Mouse (Mus musculus): ENCODE data around the gene Eif4h. TPM values are rescaled to one million over a fixed set of nuclear protein-coding genes. Genes with fewer than 3 reads are reported as not detected.

The Eif4h gene
- 415 and 416 TPM in 2 replicates for polyA plus RNA-seq (2015; fragmentation: Nextera tagmentation; extraction: Ambion mirVana)

DNA sequence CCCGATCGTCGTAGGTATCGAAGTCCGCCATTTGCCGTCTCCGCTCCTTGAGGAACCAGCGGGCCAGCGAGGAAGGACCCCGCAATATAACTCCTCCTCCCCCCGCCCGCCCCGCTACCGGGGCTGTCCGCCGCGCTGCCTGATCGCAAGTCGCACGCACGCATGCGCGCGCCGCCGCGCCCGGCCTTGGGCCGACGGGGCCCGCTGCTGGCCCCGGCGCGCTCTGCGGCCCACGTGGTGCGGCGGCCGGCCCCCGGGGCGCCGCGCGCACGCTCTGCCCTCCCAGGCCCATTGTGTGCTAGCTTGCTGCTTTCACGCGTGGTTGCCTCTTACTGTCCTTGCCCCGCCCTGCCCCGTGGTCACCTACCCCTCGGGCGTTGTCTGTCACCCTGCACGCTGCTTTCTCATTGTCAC, at the start of gene Eif4h:
TSS of gene Eif4h (minus strand) at position 222 of the 414 bp plus-strand sequence.
- peak; percentile 93 for ATAC-seq (ENCODE audit: insufficient read depth, low FRiP score, low read depth)
- under 1% methylated on average over 52 of the region's 52 CpGs for WGBS
- peak within 1 kb of the TSS; percentile 95 for H3K27ac ChIP-seq
- H3K9me3 ChIP-seq = no peaks in the 10 kb centered on the region
- no peaks in the 10 kb centered on the region for H3K27me3 ChIP-seq (replicated peaks)
- peak within 1 kb of the TSS; percentile 92 for H3K9ac ChIP-seq
- H3K4me3 ChIP-seq (replicated peaks) = peak within 1 kb of the TSS; percentile 68
- peaks cover 9% of the 10 kb centered on the region for H3K36me3 ChIP-seq
- peaks cover 6% of the 10 kb centered on the region; the same call in 1 of the 2 replicates for H3K4me1 ChIP-seq
- peak within 1 kb of the TSS; percentile 82 for H3K4me2 ChIP-seq

DNA sequence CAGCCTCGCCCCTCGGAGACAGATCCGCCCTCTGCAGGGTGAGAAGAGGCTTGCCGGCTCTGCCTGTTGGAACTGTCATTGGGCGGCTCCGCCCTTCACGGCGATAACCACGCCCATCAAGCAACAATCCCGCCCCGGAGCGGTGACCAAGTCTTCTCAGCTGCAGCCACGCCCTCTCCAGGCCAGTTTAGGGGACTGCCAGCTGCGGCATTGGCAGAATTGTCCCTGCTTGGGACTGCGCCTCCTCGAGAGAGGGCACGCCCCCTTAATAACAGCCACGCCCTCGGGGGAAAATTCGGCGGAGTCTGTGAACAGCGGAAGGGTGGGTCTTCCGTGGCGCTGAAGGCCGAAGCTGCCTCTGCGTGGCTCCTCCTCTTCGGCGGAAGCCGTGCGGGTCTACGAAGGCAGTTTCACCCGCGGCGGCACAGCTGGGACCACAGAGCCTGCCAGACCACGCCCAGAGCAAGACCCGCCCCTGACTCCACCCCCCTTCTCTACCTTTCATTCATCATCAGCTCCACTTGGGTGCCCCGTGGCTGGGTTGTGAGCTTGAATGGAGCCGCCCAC, 49.5 kb upstream of the Eif4h start:
- WGBS = 0% methylated on average over 38 of the region's 38 CpGs
- Histone ChIP-seq H3K9ac (no peak overlapping the region), H3K36me3 (no peaks in the 10 kb centered on the region), H3K4me3 (replicated peaks) (peak overlapping the region; percentile 91), H3K27me3 (replicated peaks) (no peaks in the 10 kb centered on the region), H3K4me1 (peaks cover 2% of the 10 kb centered on the region; the same call in 1 of the 2 replicates), H3K4me2 (peak overlapping the region; percentile 97), H3K27ac (peak overlapping the region; percentile 75), H3K9me3 (no peaks in the 10 kb centered on the region)
- peak; percentile 95 for ATAC-seq (ENCODE audit: insufficient read depth, low FRiP score, low read depth)

DNA sequence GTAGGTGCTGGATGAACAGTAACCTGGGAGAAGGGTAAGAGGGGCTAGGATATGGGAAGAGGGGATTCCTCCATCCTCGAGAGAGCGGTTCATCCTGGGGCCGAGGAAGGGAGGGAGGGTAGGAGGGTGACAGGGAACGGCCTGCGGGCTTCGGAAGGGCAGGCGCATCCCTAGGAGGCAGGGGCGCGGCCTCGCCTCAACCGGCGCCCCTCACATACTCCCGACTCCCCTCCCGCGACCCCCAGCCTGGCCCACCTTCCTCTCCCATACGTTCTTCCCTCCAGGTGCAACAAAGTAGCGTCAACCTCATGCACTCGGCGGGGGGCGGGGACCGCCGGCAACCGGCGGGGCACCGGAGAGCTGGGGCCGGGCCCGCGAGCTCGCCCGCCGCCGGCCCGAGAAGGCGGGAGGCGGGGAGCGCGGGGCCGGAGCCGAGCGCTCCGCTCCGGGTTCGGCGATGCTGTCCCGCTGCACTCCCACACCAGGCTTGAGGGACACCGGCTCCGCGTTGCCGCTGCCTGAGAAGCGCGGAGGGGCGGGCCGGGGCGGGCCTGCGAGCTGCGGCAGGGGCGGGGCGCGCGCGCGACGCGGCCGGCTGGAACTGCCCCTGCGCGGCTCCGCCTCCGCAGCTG, 48.9 kb upstream of the Eif4h start, which contains the start of gene Limk1:
TSS of gene Limk1 (minus strand) at position 513 of the 632 bp plus-strand sequence.
- H3K27me3 ChIP-seq (replicated peaks) = no peaks in the 10 kb centered on the region
- no peaks in the 10 kb centered on the region for H3K36me3 ChIP-seq
- H3K9ac ChIP-seq = peak within 1 kb of the TSS; percentile 81
- H3K4me1 ChIP-seq = peaks cover 2% of the 10 kb centered on the region; the same call in 1 of the 2 replicates
- ATAC-seq (ENCODE audit: insufficient read depth, low FRiP score, low read depth) = no peak
- H3K4me3 ChIP-seq (replicated peaks) = peak within 1 kb of the TSS; percentile 91
- peak within 1 kb of the TSS; percentile 97 for H3K4me2 ChIP-seq
- peak within 1 kb of the TSS; percentile 75 for H3K27ac ChIP-seq
- under 1% methylated on average over 55 of the region's 69 CpGs for WGBS
- no peaks in the 10 kb centered on the region for H3K9me3 ChIP-seq

DNA sequence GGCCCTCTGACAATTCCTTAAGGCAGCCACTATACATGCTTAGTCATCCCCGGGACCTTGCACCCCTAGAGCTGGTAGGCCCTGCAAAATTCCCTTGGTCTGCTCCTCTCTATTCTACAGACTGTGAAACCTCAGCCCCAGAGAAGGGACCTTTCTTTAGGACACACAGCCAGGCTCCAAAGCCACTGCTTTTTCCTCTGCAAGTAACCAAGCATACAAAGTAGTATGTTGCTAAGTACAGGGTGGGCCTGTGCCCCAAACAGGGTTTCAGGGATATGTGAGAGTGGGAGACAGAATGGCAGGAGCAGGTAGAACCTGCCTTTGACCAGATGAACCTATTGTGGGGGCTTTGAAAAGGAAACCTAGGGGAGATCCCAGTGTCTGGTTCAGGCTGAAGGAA, 47.9 kb upstream of the Eif4h start:
- Histone ChIP-seq H3K27me3 (replicated peaks) (no peaks in the 10 kb centered on the region), H3K4me2 (peak overlapping the region; percentile 97; the same call in 1 of the 2 replicates), H3K4me1 (peaks cover 2% of the 10 kb centered on the region; the same call in 1 of the 2 replicates), H3K9me3 (no peaks in the 10 kb centered on the region), H3K9ac (no peak overlapping the region), H3K27ac (no peak overlapping the region), H3K4me3 (replicated peaks) (peak overlapping the region; percentile 91; the same call in 1 of the 2 replicates), H3K36me3 (no peaks in the 10 kb centered on the region)
- WGBS = 85% methylated on average over 1 of the region's 1 CpGs
- no peak for ATAC-seq (ENCODE audit: insufficient read depth, low FRiP score, low read depth)

DNA sequence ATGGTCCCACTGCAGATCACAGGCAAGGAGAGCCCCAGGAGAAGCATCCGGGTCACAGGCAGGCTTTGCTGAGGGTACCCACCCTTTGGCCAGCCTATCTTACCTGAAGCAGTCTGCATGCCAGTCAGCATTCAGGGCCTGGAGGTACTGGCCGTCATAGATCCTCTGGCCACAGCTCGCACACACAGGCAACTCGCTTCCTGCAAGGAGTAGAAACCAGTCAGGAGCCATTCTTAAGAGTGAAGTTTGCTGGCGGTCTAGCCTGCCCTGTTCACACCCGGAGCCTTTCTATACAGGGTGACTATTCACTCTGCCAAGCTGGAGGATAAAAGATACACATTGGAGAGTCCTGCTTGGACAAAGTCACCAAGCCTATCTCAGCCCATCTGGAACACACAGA, 47.3 kb upstream of the Eif4h start:
- Histone ChIP-seq H3K4me2 (no peak overlapping the region), H3K9me3 (no peaks in the 10 kb centered on the region), H3K9ac (no peak overlapping the region), H3K4me3 (replicated peaks) (no peak overlapping the region), H3K27me3 (replicated peaks) (no peaks in the 10 kb centered on the region), H3K4me1 (peaks cover 2% of the 10 kb centered on the region; the same call in 1 of the 2 replicates), H3K27ac (no peak overlapping the region), H3K36me3 (no peaks in the 10 kb centered on the region)
- 91% methylated on average over 6 of the region's 6 CpGs for WGBS
- no peak for ATAC-seq (ENCODE audit: insufficient read depth, low FRiP score, low read depth)

DNA sequence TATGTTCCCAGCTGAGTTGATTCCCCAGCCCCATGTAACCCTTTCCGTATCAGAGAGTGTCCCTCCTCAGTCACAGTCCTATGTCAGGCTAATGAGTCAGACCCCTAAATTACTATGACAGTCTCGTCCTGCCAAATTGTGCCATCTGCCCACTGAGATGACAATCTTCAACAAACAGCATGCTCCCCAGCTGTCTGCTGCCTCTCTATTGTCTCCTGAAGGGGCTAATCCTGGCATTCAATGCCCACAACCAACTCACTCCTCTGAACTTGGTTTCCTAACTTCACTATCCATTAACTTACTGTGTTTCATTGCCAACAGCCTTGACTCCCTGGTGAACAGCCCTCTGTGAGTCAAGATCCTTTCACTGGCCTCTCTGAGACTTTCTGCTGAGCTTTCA, 45.1 kb upstream of the Eif4h start:
- ATAC-seq (ENCODE audit: insufficient read depth, low FRiP score, low read depth) = no peak
- H3K9ac ChIP-seq = no peak overlapping the region
- no peaks in the 10 kb centered on the region for H3K36me3 ChIP-seq
- H3K9me3 ChIP-seq = no peaks in the 10 kb centered on the region
- H3K4me1 ChIP-seq = peaks cover 14% of the 10 kb centered on the region
- no peak overlapping the region for H3K4me3 ChIP-seq (replicated peaks)
- no peak overlapping the region for H3K4me2 ChIP-seq
- 79% methylated on average over 2 of the region's 2 CpGs for WGBS
- no peaks in the 10 kb centered on the region for H3K27me3 ChIP-seq (replicated peaks)
- no peak overlapping the region for H3K27ac ChIP-seq

DNA sequence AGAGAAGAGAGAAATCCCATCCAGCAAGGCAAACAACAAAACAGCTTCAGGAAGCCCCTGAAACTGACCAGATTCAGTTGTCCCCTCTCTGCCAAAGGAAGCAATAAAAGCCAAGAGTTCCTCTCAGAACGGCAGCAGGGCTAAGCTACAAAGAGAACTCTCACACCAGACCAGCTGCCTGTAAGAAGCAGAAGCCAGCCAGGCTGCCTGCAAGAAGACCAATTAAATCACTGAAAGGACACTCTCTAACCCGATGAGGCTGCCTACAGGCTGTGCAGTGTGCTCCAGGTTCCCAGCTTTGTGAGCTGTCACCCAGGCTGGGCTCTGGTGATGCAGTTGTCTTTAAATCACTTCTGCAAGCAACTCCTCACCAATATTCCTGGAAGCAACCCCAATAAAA, 44.5 kb upstream of the Eif4h start:
- Histone ChIP-seq H3K9ac (no peak overlapping the region), H3K4me3 (replicated peaks) (no peak overlapping the region), H3K27ac (no peak overlapping the region), H3K4me1 (peaks cover 19% of the 10 kb centered on the region), H3K27me3 (replicated peaks) (no peaks in the 10 kb centered on the region), H3K4me2 (no peak overlapping the region), H3K36me3 (no peaks in the 10 kb centered on the region), H3K9me3 (no peaks in the 10 kb centered on the region)
- 59% methylated on average over 2 of the region's 2 CpGs for WGBS
- no peak for ATAC-seq (ENCODE audit: insufficient read depth, low FRiP score, low read depth)

DNA sequence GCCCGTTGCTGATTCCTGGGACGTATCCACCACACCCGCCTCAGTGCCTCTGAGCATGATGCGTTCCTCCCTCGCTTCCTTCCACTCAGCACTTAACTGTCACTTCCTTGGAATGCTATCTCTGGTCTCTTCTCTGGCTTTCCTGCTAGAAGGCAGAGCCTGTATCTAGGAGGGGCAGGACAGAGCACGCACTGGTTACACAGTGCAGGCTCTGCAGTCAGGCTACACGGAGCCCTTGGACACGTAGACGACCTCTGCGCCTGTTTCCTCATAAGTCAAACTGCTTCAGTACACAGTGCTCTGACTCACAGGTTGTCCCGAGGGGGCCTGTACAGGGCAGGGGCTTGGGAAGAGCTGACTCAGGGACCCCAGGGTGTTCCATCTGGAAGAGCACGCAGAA, 40.9 kb upstream of the Eif4h start:
- Histone ChIP-seq H3K27me3 (replicated peaks) (no peaks in the 10 kb centered on the region), H3K9me3 (no peaks in the 10 kb centered on the region), H3K4me3 (replicated peaks) (no peak overlapping the region), H3K9ac (no peak overlapping the region), H3K36me3 (no peaks in the 10 kb centered on the region), H3K4me1 (peaks cover 40% of the 10 kb centered on the region), H3K27ac (peak overlapping the region; percentile 46), H3K4me2 (0 out of 2 replicates have a peak overlapping the region, but pooled peaks have one; percentile 6)
- 0 out of 2 replicates have a peak, but pooled peaks have one; percentile 15 for ATAC-seq (ENCODE audit: insufficient read depth, low FRiP score, low read depth)
- WGBS = 49% methylated on average over 12 of the region's 12 CpGs

DNA sequence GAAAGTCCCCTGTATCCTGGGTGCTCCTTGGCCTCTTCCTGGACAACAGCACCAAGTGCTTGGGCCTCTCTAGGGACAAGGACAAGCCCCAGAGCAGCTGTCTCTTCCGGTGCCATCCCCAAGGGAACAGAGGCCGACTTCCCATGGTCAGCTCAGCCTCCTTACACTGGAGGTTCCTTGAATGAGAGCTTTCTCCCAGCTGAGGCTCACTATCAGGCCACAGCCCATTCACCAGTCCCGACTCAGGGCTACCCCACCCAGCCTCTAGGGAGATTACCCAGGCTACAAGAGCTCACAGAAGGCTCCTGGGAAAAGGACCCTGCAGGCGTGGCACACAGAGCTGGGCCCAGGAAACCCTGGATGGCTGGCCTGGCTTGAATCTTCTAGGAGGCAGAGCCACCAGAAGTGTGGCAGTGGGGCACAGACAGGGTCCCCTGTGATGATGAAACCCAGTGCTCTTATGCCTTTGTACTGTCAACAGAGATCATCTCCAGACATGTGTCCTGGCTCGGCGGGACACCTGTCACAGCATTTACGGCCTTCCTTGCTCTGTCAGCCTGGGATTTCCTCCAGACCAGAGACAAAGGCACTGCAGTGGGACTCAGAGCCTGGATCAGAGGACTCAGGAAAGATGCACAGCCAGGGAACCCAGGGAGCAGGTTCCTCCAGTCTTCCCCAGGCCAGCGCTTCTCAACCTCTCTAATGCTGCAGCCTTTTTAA, 39.7 kb upstream of the Eif4h start:
- no peak overlapping the region for H3K4me3 ChIP-seq (replicated peaks)
- H3K27ac ChIP-seq = peak overlapping the region; percentile 26; the same call in 1 of the 2 replicates
- ATAC-seq (ENCODE audit: insufficient read depth, low FRiP score, low read depth) = 0 out of 2 replicates have a peak, but pooled peaks have one; percentile 28
- H3K9me3 ChIP-seq = no peaks in the 10 kb centered on the region
- no peak overlapping the region for H3K4me2 ChIP-seq
- H3K27me3 ChIP-seq (replicated peaks) = no peaks in the 10 kb centered on the region
- peaks cover 40% of the 10 kb centered on the region for H3K4me1 ChIP-seq
- no peak overlapping the region for H3K9ac ChIP-seq
- 61% methylated on average over 8 of the region's 8 CpGs for WGBS
- H3K36me3 ChIP-seq = no peaks in the 10 kb centered on the region

DNA sequence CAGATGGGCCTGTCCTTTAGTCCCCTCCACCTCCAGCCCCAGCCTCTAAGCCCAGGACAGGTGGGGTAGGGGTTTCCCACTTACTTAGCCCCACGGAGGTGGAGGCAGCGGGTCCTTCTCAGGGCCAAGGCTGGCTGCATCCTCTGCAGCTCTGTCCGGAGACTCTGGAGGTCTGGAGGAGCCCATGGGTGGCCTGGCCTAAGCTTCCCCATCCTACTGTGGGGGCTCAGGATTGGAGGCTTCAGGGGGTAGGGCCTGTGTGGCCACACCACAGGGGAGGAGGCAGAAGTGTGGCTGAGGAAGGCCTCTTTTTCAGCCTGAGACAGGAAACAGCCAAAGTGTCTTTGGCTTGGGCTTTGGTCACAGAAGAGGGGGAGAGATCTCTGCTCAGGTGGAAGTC, 38.7 kb upstream of the Eif4h start:
- no peak for ATAC-seq (ENCODE audit: insufficient read depth, low FRiP score, low read depth)
- whole genome bisulfite sequencing = 74% methylated on average over 3 of the region's 3 CpGs

DNA sequence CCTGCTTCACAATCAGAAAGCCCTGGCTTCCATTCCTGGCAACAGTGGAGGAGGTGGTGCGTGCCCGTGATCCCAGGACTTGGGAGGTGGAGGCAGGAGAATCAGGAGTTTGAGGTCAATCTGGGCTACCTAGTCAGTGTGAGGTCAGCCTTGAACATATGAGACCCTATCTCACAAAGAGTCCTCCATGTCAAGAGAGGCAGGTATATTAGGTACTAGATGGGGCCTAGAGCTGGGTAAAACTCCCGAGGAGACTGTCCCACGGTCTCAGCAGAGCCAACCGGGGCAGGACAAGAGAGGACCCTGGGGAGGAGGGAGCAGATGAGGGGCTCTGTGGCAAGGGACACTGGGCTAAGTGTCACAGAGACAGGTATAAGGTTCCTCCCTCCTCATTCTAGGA, 38.2 kb upstream of the Eif4h start:
- peak overlapping the region; percentile 74; the same call in 1 of the 2 replicates for H3K27ac ChIP-seq
- peaks cover 40% of the 10 kb centered on the region for H3K4me1 ChIP-seq
- ATAC-seq (ENCODE audit: insufficient read depth, low FRiP score, low read depth) = no peak
- no peak overlapping the region for H3K9ac ChIP-seq
- 86% methylated on average over 5 of the region's 5 CpGs for WGBS
- H3K9me3 ChIP-seq = no peaks in the 10 kb centered on the region
- H3K4me2 ChIP-seq = 0 out of 2 replicates have a peak overlapping the region, but pooled peaks have one; percentile 53
- H3K27me3 ChIP-seq (replicated peaks) = no peaks in the 10 kb centered on the region
- no peaks in the 10 kb centered on the region for H3K36me3 ChIP-seq
- no peak overlapping the region for H3K4me3 ChIP-seq (replicated peaks)

More for the DNA sequence above, 38.7 kb upstream of the Eif4h start:
- no peak overlapping the region for H3K9ac ChIP-seq
- no peaks in the 10 kb centered on the region for H3K9me3 ChIP-seq
- H3K27me3 ChIP-seq (replicated peaks) = no peaks in the 10 kb centered on the region
- no peak overlapping the region for H3K27ac ChIP-seq
- no peaks in the 10 kb centered on the region for H3K36me3 ChIP-seq
- peaks cover 40% of the 10 kb centered on the region for H3K4me1 ChIP-seq
- H3K4me3 ChIP-seq (replicated peaks) = no peak overlapping the region
- H3K4me2 ChIP-seq = no peak overlapping the region
